Mouse (Mus musculus) thymus, adult 2 months (tissue): ENCODE measurements around the gene Robo3.

Source experiments
- CTCF ChIP-seq: fragments of 200-500 bp; IDR thresholded peaks from 2 replicates; pipeline ENCODE4 v1.5.1; 2012; ENCODE audit warnings: mild to moderate bottlenecking, control low read depth, low read length, moderate library complexity, borderline replicate concordance; ENCODE audit not compliant: control insufficient read depth, poor library complexity, insufficient read depth; ENCODE audit errors: extremely low read depth
- POLR2A ChIP-seq: fragments of 200-500 bp; IDR thresholded peaks from 2 replicates; pipeline ENCODE4 v1.6.1; 2012; ENCODE audit warnings: mild to moderate bottlenecking, low read length, control low read depth, moderate library complexity; ENCODE audit not compliant: control insufficient read depth, poor library complexity, insufficient read depth; ENCODE audit errors: extremely low read depth

DNA sequence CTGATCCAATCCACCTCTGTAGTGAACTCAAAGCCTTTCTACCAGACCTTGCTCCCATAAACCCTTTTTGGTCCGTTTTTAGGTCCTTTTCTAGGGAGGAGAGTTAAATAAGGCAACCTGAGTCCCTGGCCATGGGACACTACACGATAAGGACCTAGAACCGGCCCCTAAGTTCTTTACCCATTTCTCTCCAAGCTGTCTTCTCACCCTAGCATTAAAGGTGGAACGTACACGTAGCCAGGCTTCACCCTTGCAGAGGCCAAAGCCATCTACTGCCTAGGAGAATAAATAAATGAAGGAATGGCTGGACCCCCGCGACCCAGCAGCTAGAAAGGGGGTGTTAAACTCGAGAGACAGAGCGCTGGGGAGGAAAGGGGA lies 26.6 kb upstream of the Robo3 start:
- TF ChIP-seq POLR2A: no peak
- no peak for TF ChIP-seq CTCF
